Mouse (Mus musculus) central nervous system, embryonic 18 days (tissue): ENCODE data around the gene Cfdp1. TPM values are rescaled to one million over a fixed set of nuclear protein-coding genes. Genes with fewer than 3 reads are reported as not detected.

Experiments used
- polyA plus RNA-seq: library from polyadenylated mRNA; depleted of rRNA; stranded (reverse); fragments of >200 nt; gene quantifications from 2 replicates; pipeline ENCODE4 v1.2.3, GENCODE M21; 2012; rRNA removed

Gene Cfdp1
- polyA plus RNA-seq = 109 and 122 TPM in 2 replicates

GRCm38 (mm10) chr8:111853861-111854501 lies at the start of gene Cfdp1:
Gene Cfdp1, minus strand, starts transcription at chr8:111854291.

GRCm38 (mm10) chr8:111876355-111876948 lies 22.4 kb upstream of the Cfdp1 start, which contains the start of gene Tmem170:
Gene Tmem170, minus strand, starts transcription at chr8:111876750.

GRCm38 (mm10) chr8:111743792-111744696 lies 110.0 kb downstream of the Cfdp1 start, which contains the start of gene Bcar1:
Gene Bcar1, minus strand, starts transcription at chr8:111743809.

Other genes with a start within 250 kb of the Cfdp1 start
- 1.8 and 2.4 TPM in 2 replicates for gene Ldhd, start 223.9 kb downstream of the Cfdp1 start, polyA plus RNA-seq
- 28.9 and 29.4 TPM in 2 replicates for gene Zfp1, start 210.9 kb downstream of the Cfdp1 start, polyA plus RNA-seq
- 0.11 and 0.13 TPM in 2 replicates for gene Ctrb1, start 163.3 kb downstream of the Cfdp1 start, polyA plus RNA-seq
- 63.9 and 69.9 TPM in 2 replicates for gene Bcar1, start 110.5 kb downstream of the Cfdp1 start, polyA plus RNA-seq
- 3.0 and 3.2 TPM in 2 replicates for gene Tmem170, start 22.5 kb upstream of the Cfdp1 start, polyA plus RNA-seq
- 2.4 and 2.8 TPM in 2 replicates for gene Chst5, start 56.2 kb upstream of the Cfdp1 start, polyA plus RNA-seq
- gene Tmem231, start 79.6 kb upstream of the Cfdp1 start, polyA plus RNA-seq = 15.7 and 16.3 TPM in 2 replicates
- 190 and 193 TPM in 2 replicates for gene Gabarapl2, start 86.4 kb upstream of the Cfdp1 start, polyA plus RNA-seq
- gene Adat1, start 138.0 kb upstream of the Cfdp1 start, polyA plus RNA-seq = 8.8 and 9.1 TPM in 2 replicates
- 105 and 109 TPM in 2 replicates for gene Kars, start 157.0 kb upstream of the Cfdp1 start, polyA plus RNA-seq
- gene Terf2ip, start 157.1 kb upstream of the Cfdp1 start, polyA plus RNA-seq = 38.0 and 41.3 TPM in 2 replicates
- 0.05 and 0.08 TPM in 2 replicates for gene Gm6793, start 160.7 kb upstream of the Cfdp1 start, polyA plus RNA-seq